Mouse (Mus musculus): Measurements from ENCODE around the gene Slc3a2. TPM values are rescaled to one million over a fixed set of nuclear protein-coding genes. Genes with fewer than 3 reads are reported as not detected.
"Not testable (repeated sequence)": the region's sequence is repeated elsewhere in the genome, so short reads cannot be mapped to it uniquely, and the experiment has no call there.

Slc3a2 gene
- total and polyA plus RNA-seq, 2 experiments from 2014 or later: 116 to 247 TPM

GRCm38 (mm10) chr19:8740603-8741002 lies 17.4 kb upstream of the Slc3a2 start, which contains the start of gene 1700092M07Rik:
1700092M07Rik (plus strand) TSS chr19:8740718.
- WGBS: 68% methylated on average over 14 of the region's 14 CpGs
- peaks cover 42% of the 10 kb centered on the region for H3K36me3 ChIP-seq (ENCODE audit: insufficient read depth)

DNA sequence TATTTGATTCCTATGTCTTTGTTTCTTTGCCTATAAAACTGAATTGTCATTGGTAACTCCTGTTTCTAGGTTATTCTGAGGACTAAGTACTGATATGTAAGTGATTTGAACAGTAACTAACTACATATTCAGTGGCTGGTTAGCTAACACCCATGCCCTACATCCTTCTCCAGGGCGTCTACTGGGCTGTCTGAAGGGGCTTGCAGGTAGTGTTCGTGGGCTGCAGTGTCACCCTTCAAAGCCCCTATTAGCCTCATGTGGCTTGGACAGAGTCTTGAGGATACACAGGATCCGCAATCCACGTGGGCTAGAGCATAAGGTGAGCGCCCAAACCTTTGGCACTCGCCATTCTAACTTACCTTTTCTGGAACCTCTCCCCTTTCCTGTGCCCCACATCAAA lies 16.5 kb upstream of the Slc3a2 start:
- WGBS: 89% methylated on average over 6 of the region's 6 CpGs
- TF ChIP-seq CTCF (IDR thresholded peaks at IDR 0.05; ENCODE audit: low read depth): no peak
- Histone ChIP-seq H3K9me3 (ENCODE audit: low read length) (no peaks in the 10 kb centered on the region), H3K27ac (ENCODE audit: low read depth, low read length) (no peak overlapping the region), H3K4me3 (ENCODE audit: low read depth, low read length) (no peak overlapping the region), H3K27me3 (ENCODE audit: insufficient read depth, low read length) (no peaks in the 10 kb centered on the region), H3K9ac (no peak overlapping the region), H3K36me3 (ENCODE audit: insufficient read depth) (peaks cover 33% of the 10 kb centered on the region), H3K4me2 (ENCODE audit: low read depth) (no peak overlapping the region), H3K4me1 (ENCODE audit: insufficient read depth) (peaks cover 8% of the 10 kb centered on the region)
- ATAC-seq (no peak), DNase-seq (no peak)

More at GRCm38 (mm10) chr19:8740603-8741002, 17.4 kb upstream of the Slc3a2 start, which contains the start of gene 1700092M07Rik:
- peaks cover 8% of the 10 kb centered on the region for H3K4me1 ChIP-seq (ENCODE audit: insufficient read depth)
- no peak for TF ChIP-seq CTCF (IDR thresholded peaks at IDR 0.05; ENCODE audit: low read depth)
- H3K4me2 ChIP-seq (ENCODE audit: low read depth): peak within 1 kb of the TSS; percentile 89
- H3K27me3 ChIP-seq (ENCODE audit: insufficient read depth, low read length): no peaks in the 10 kb centered on the region
- H3K9me3 ChIP-seq (ENCODE audit: low read length): no peaks in the 10 kb centered on the region
- DNase-seq: no peak
- no peak for ATAC-seq
- peak within 1 kb of the TSS; percentile 65 for H3K9ac ChIP-seq
- peak within 1 kb of the TSS; percentile 95 for H3K27ac ChIP-seq (ENCODE audit: low read depth, low read length)
- H3K4me3 ChIP-seq (ENCODE audit: low read depth, low read length): peak within 1 kb of the TSS; percentile 85

DNA sequence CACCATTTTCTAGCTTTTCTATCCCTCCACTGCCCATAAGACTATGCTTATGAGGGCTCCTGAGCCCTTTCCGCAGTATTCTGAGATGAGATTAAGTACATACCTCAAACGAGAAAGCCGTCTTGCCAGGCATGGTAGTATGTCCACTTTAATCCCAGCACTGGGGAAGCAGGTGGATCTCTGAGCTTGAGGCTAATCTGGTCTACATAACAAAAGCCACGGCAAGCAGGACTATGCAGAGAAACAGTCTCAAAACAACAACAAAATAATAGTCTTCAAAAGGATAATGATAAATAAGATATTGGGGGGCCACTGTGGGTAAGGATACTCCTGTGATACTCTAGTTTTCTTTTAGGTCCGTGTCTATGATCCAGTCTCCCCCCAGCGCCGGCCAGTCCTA lies 15.7 kb upstream of the Slc3a2 start:
- no peak overlapping the region for H3K4me3 ChIP-seq (ENCODE audit: low read depth, low read length)
- no peak overlapping the region for H3K27ac ChIP-seq (ENCODE audit: low read depth, low read length)
- ATAC-seq (no peak), DNase-seq (no peak)
- 92% methylated on average over 7 of the region's 7 CpGs for WGBS
- no peak overlapping the region for H3K4me2 ChIP-seq (ENCODE audit: low read depth)
- peaks cover 33% of the 10 kb centered on the region for H3K36me3 ChIP-seq (ENCODE audit: insufficient read depth)
- peaks cover 8% of the 10 kb centered on the region for H3K4me1 ChIP-seq (ENCODE audit: insufficient read depth)
- TF ChIP-seq CTCF (IDR thresholded peaks at IDR 0.05; ENCODE audit: low read depth): no peak
- H3K9ac ChIP-seq: no peak overlapping the region
- H3K27me3 ChIP-seq (ENCODE audit: insufficient read depth, low read length): no peaks in the 10 kb centered on the region
- H3K9me3 ChIP-seq (ENCODE audit: low read length): no peaks in the 10 kb centered on the region

DNA sequence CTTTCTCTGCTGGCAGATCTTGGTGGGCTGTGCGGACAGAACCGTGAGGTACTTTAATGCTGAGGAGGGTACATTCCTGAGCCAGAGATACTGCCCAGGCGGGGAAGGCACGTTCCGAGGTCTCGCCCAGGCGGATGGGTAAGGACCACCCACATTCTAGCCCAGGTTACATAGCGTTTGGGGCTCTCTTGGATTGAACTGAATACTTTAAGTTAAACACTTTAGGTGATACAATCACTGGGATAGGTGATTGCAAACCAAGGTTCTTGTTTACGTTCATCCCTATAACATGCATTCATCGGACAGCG lies 12.9 kb upstream of the Slc3a2 start:
- Histone ChIP-seq H3K9ac (peak overlapping the region; percentile 74), H3K36me3 (ENCODE audit: insufficient read depth) (peaks cover 26% of the 10 kb centered on the region), H3K9me3 (ENCODE audit: low read length) (no peaks in the 10 kb centered on the region), H3K4me1 (ENCODE audit: insufficient read depth) (no peaks in the 10 kb centered on the region), H3K4me2 (ENCODE audit: low read depth) (peak overlapping the region; percentile 96), H3K27ac (ENCODE audit: low read depth, low read length) (peak overlapping the region; percentile 79), H3K27me3 (ENCODE audit: insufficient read depth, low read length) (no peaks in the 10 kb centered on the region), H3K4me3 (ENCODE audit: low read depth, low read length) (peak overlapping the region; percentile 96)
- TF ChIP-seq CTCF (IDR thresholded peaks at IDR 0.05; ENCODE audit: low read depth): no peak
- ATAC-seq (peak; percentile 21; the same call in 1 of the 2 replicates), DNase-seq (no peak)
- WGBS: 4% methylated on average over 11 of the region's 11 CpGs

DNA sequence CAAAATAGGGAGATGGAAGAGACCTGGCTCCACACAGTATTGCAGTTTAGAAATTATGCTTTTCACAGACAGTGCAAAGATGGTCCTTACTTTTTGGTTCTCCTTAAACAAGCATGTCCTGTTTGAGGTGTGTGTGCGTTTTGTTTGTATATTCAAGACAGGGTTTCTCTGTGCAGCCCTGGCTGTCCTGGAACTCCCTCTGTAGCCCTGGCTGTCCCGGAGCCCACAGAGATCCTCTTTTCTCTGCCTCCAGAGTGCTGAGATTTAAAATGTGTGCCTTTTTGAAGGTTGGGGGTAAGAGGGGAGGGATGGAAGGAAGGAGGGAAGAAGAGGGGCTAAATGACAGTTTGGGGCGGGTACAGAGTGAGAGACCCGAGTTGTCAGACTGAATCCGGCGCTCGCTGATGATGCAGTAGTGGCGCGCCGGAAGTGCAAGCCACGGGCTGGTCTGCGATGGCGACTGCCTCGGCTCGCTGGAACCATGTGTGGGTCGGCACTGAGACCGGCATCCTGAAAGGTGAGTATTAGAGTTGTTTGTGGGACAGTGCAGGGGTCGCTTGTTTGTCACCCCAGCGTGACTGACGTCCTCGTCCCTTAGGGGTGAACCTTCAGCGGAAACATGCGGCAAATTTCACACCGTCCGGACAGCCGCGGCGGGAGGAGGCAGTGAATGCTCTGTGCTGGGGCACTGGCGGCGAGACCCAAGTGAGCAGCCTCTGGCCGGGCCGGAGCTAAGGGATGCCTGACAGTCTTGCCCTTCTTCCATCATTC lies 12.4 kb upstream of the Slc3a2 start, which contains the start of gene Wdr74:
Gene Wdr74 (plus strand): TSS at position 439 of the 771 bp plus-strand sequence.
- under 1% methylated on average over 32 of the region's 32 CpGs for WGBS
- no peaks in the 10 kb centered on the region for H3K27me3 ChIP-seq (ENCODE audit: insufficient read depth, low read length)
- DNase-seq: peak; percentile 96
- peak within 1 kb of the TSS; percentile 74 for H3K9ac ChIP-seq
- H3K4me1 ChIP-seq (ENCODE audit: insufficient read depth): no peaks in the 10 kb centered on the region
- peak; percentile 97 for ATAC-seq
- TF ChIP-seq CTCF (IDR thresholded peaks at IDR 0.05; ENCODE audit: low read depth): no peak
- peak within 1 kb of the TSS; percentile 96 for H3K4me3 ChIP-seq (ENCODE audit: low read depth, low read length)
- peaks cover 24% of the 10 kb centered on the region for H3K36me3 ChIP-seq (ENCODE audit: insufficient read depth)
- peak within 1 kb of the TSS; percentile 96 for H3K4me2 ChIP-seq (ENCODE audit: low read depth)
- H3K9me3 ChIP-seq (ENCODE audit: low read length): no peaks in the 10 kb centered on the region
- peak within 1 kb of the TSS; percentile 79 for H3K27ac ChIP-seq (ENCODE audit: low read depth, low read length)

GRCm38 (mm10) chr19:8734334-8734733 lies 11.2 kb upstream of the Slc3a2 start:
- ATAC-seq: no peak
- H3K4me1 ChIP-seq (ENCODE audit: insufficient read depth): no peaks in the 10 kb centered on the region
- WGBS: 84% methylated on average over 3 of the region's 3 CpGs

DNA sequence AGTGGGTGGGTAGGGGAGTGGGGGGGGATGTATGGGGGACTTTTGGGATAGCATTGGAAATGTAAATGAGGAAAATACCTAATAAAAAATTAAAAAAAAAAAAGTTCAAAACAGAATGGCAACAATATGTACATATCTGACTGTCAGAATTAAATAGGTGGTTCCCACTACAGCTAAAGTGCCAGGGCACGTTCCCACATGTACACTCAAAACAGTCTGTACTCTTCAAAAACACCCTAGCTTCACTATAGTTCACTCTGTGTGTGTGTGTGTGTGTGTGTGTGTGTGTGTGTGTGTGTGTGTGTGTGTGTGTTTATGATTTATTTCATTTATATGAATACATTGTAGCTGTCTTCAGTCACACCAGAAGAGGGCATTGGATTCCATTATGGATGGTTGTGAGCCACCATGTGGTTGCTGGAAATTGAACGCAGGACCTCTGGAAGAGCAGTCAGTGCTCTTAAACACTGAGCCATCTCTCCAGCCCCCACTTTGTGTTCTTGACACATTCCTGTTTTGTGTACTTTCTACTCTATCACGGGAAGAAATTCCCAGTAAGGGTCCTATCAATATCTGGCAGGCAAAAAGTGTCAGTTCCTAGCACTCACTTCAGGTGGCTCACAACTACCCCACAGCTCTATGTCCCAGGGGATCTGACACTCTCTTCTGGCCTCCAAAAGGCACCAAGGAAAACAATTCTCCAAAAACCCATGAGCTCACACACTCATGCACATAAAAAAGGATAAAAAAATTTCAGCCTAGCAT lies 5.3 kb upstream of the Slc3a2 start:
- not testable (repeated sequence) for H3K27me3 ChIP-seq (ENCODE audit: insufficient read depth, low read length); H3K27ac ChIP-seq (ENCODE audit: low read depth, low read length); H3K9ac ChIP-seq; H3K4me2 ChIP-seq (ENCODE audit: low read depth); H3K4me3 ChIP-seq (ENCODE audit: low read depth, low read length); DNase-seq; H3K9me3 ChIP-seq (ENCODE audit: low read length); ATAC-seq; H3K4me1 ChIP-seq (ENCODE audit: insufficient read depth)
- WGBS: 52% methylated on average over 3 of the region's 3 CpGs
- peaks cover 23% of the 10 kb centered on the region for H3K36me3 ChIP-seq (ENCODE audit: insufficient read depth)

More at GRCm38 (mm10) chr19:8734334-8734733, 11.2 kb upstream of the Slc3a2 start:
- TF ChIP-seq CTCF (IDR thresholded peaks at IDR 0.05; ENCODE audit: low read depth): no peak
- no peak overlapping the region for H3K4me2 ChIP-seq (ENCODE audit: low read depth)
- no peak overlapping the region for H3K9ac ChIP-seq
- H3K9me3 ChIP-seq (ENCODE audit: low read length): no peaks in the 10 kb centered on the region
- H3K4me3 ChIP-seq (ENCODE audit: low read depth, low read length): no peak overlapping the region
- no peak for DNase-seq
- H3K36me3 ChIP-seq (ENCODE audit: insufficient read depth): peaks cover 15% of the 10 kb centered on the region
- no peak overlapping the region for H3K27ac ChIP-seq (ENCODE audit: low read depth, low read length)
- no peaks in the 10 kb centered on the region for H3K27me3 ChIP-seq (ENCODE audit: insufficient read depth, low read length)

Data from forebrain, postnatal 0 days (tissue).